9 mouse cellular contexts compared by ENCODE assay signal in the genomic region with DNA sequence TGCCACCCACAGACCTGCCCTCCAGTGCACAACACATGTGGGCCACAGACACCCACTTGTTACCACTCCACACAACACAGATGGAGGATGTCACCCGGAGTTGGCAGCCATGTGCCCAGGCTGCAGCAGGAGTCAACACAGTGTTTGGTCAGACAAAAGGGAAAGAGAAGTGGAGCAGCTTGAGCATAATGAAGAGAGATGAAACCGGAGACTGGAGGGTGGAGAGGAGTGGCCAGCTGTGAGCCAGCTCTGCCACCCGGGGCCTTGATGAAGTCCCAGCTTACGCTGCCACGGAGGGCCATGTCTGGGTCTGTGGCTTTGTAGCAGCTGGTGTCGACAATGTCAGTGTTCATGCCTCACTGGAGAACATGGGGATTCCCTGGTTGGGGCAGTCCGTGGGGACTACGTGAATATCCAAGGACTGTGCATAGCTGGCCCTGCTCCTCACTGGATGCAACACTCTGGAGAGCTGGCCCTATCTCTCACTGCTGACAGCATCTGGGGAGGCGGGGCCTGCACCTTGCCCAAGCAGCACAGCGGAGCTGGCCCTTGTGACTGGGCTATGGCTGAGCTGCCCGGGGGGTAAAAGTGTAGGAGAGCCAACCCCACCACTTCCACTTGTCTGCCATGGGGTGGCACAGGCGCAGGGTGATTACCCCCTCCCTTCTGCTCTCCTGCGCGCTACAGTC.
DNase-seq lines count a peak whose midpoint lies in the region; ATAC-seq and TF ChIP-seq lines count a peak whose summit lies in the region.
"Had no signal": no experiment of that assay in that cellular context is flagged by ENCODE, and none has a peak within 500 bp of the region (broad histone marks: within the 10 kb centered on the region; RNA-seq: fewer than 3 reads in every experiment).

No protein-coding gene starts in this region.

- DNase-seq in kidney, adult 2 months = peak; percentile 17
- DNase-seq in kidney, adult 11 months = no peak
- no peak for DNase-seq in hindbrain, postnatal 0 days (ENCODE audit: low spot score)
- DNase-seq in midbrain, embryonic 14.5 days = no peak
- no peak for DNase-seq in left cerebral cortex, adult 11 months (ENCODE audit: low spot score)
- no peak for DNase-seq in c-Kit-positive CD71-positive TER-119-positive erythroid progenitor cells, embryonic 14.5 days (ENCODE audit: low spot score)
- no peak for DNase-seq in spleen, postnatal 14 days (ENCODE audit: low spot score in 2 of 2)

- H3K4me2 ChIP-seq in forebrain, embryonic 12.5 days = no peak overlapping the region
- no peak overlapping the region for H3K4me2 ChIP-seq in hindbrain, postnatal 0 days (ENCODE audit: low read depth, low read length)
- H3K4me2 ChIP-seq in midbrain, embryonic 14.5 days (ENCODE audit: low read length) = no peak overlapping the region

- TF ChIP-seq POLR2A in kidney, adult 2 months (IDR thresholded peaks at IDR 0.05; ENCODE audit: low read depth, low read length) = no peak

- WGBS in kidney, adult 2 months = 42% methylated on average over 14 of the region's 14 CpGs
- WGBS in forebrain, embryonic 12.5 days = 58% methylated on average over 13 of the region's 14 CpGs
- 40% methylated on average over 14 of the region's 14 CpGs for WGBS in hindbrain, postnatal 0 days
- 56% methylated on average over 14 of the region's 14 CpGs for WGBS in midbrain, embryonic 14.5 days

- no peaks in the 10 kb centered on the region for H3K27me3 ChIP-seq in kidney, adult 2 months (replicated peaks; ENCODE audit: control insufficient read depth, insufficient read depth, low read length)
- H3K27me3 ChIP-seq in forebrain, embryonic 12.5 days = no peaks in the 10 kb centered on the region
- H3K27me3 ChIP-seq in hindbrain, postnatal 0 days (ENCODE audit: insufficient read depth, low read length) = no peaks in the 10 kb centered on the region
- no peaks in the 10 kb centered on the region for H3K27me3 ChIP-seq in midbrain, embryonic 14.5 days (ENCODE audit: control insufficient read depth, insufficient read depth, low read length)

- no peaks in the 10 kb centered on the region for H3K4me1 ChIP-seq in kidney, adult 2 months (ENCODE audit: control insufficient read depth, insufficient read depth, low read length)
- peaks cover 28% of the 10 kb centered on the region for H3K4me1 ChIP-seq in forebrain, embryonic 12.5 days
- peaks cover 13% of the 10 kb centered on the region for H3K4me1 ChIP-seq in hindbrain, postnatal 0 days (ENCODE audit: insufficient read depth, low read length)
- peaks cover 17% of the 10 kb centered on the region; the same call in 1 of the 2 replicates for H3K4me1 ChIP-seq in midbrain, embryonic 14.5 days (ENCODE audit: control insufficient read depth, insufficient read depth, low read length)

- no peak for TF ChIP-seq CTCF in kidney, adult 2 months (conservative IDR thresholded peaks at IDR 0.05; ENCODE audit: insufficient read depth, insufficient read length, low read depth, low read length)
- TF ChIP-seq CTCF in hindbrain, postnatal 0 days (IDR thresholded peaks at IDR 0.05; ENCODE audit: low read depth) = no peak

- no peak overlapping the region for H3K27ac ChIP-seq in kidney, adult 2 months (ENCODE audit: insufficient read depth, low read depth, low read length)
- 0 out of 2 replicates have a peak overlapping the region, but pooled peaks have one; percentile 39 for H3K27ac ChIP-seq in forebrain, embryonic 12.5 days
- peak overlapping the region; percentile 56; the same call in 1 of the 2 replicates for H3K27ac ChIP-seq in hindbrain, postnatal 0 days
- peak overlapping the region; percentile 61 for H3K27ac ChIP-seq in midbrain, embryonic 14.5 days (replicated peaks; ENCODE audit: low read depth, low read length)

- H3K4me3 ChIP-seq in kidney, adult 2 months (ENCODE audit: insufficient read depth, low read depth, low read length) = no peak overlapping the region
- H3K4me3 ChIP-seq in forebrain, embryonic 12.5 days (replicated peaks) = no peak overlapping the region
- H3K4me3 ChIP-seq in hindbrain, postnatal 0 days (ENCODE audit: low read length) = no peak overlapping the region
- H3K4me3 ChIP-seq in midbrain, embryonic 14.5 days (replicated peaks; ENCODE audit: low read depth, low read length) = no peak overlapping the region
- H3K4me3 ChIP-seq: erythroblast, embryonic 14.5 days had no signal

- peak; percentile 78 for ATAC-seq in forebrain, embryonic 12.5 days (ENCODE audit: low FRiP score)
- ATAC-seq in hindbrain, postnatal 0 days = peak; percentile 82
- peak; percentile 48; the same call in 1 of the 2 replicates for ATAC-seq in midbrain, embryonic 14.5 days (ENCODE audit: low FRiP score, low TSS enrichment)

- H3K9me3 ChIP-seq in forebrain, embryonic 12.5 days = no peaks in the 10 kb centered on the region
- no peaks in the 10 kb centered on the region for H3K9me3 ChIP-seq in hindbrain, postnatal 0 days (ENCODE audit: low read length)
- H3K9me3 ChIP-seq in midbrain, embryonic 14.5 days (ENCODE audit: control insufficient read depth, low read length) = no peaks in the 10 kb centered on the region

- no peaks in the 10 kb centered on the region for H3K36me3 ChIP-seq in kidney, adult 2 months (ENCODE audit: control insufficient read depth, insufficient read depth, low read length)
- no peaks in the 10 kb centered on the region for H3K36me3 ChIP-seq in forebrain, embryonic 12.5 days (replicated peaks)
- H3K36me3 ChIP-seq in hindbrain, postnatal 0 days (ENCODE audit: insufficient read depth, low read length) = no peaks in the 10 kb centered on the region
- H3K36me3 ChIP-seq in midbrain, embryonic 14.5 days (ENCODE audit: control insufficient read depth, insufficient read depth, low read length) = no peaks in the 10 kb centered on the region; the same call in 1 of the 2 replicates

- H3K9ac ChIP-seq in forebrain, embryonic 12.5 days = no peak overlapping the region
- no peak overlapping the region for H3K9ac ChIP-seq in hindbrain, postnatal 0 days (replicated peaks; ENCODE audit: low read length)
- H3K9ac ChIP-seq in midbrain, embryonic 14.5 days (replicated peaks; ENCODE audit: low read length) = no peak overlapping the region; the same call in 1 of the 2 replicates
